Mouse (Mus musculus) thymus, adult 18-20 months (tissue): ENCODE results near the gene Stard13.

Source experiments
- DNase-seq, 2 experiments: peaks; one replicate each; pipeline ENCODE4 v3.0.0; 2022; ENCODE audit warnings: mixed read lengths in 2 of 2

Stard13 gene

DNA sequence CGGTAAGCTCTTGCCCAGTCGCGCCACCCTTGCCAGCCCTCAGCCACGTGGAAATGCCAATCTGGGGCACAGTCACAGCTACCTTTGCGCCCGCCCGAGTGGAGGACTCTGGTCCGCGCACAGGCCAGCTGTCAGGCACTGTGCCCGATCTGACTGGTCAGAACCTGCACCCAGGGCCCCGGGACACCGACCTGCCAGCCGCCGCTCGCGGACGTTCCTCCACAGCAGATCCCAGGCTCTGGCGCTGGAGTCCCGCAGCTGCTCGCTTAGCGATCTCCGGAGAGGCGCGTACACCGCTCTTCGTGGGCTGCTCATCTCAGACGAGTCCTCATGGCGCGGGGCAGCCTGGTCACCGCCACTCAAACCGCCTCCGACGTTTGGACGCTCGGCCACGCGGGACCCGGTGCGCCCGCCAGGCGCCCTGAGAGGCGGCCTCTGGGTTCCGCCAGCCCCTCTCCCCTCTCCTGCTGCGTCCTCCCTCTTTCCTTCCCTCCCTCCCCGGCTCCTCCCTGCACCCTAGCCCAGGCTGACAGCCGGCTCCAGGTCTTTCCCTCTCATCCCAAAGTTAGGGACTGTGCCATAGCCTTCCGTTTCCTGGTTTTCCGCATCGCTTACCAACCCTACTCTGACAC, at the start of gene Stard13:
Gene Stard13, minus strand, starts transcription at position 437 of the 632 bp plus-strand sequence.
- no peak for DNase-seq

DNA sequence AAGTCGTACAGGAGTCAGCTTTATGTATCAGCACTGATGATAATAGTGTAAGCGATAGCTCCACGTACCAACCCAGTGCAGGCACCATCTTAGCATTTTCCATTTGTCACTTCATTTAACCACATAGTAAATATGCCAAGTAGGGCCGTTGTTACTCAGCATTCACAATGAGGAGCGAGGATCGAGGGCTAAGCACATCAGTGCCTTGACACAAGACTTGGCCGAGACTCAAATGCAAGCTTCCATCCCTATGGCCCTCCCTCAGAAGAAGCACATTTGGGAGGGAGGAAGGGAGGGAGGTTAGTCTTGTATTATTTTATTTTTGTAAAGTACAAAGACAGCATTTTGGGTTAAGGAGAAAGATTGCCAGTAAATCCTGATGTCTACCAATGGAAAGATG, 45.9 kb upstream of the Stard13 start:
- no peak for DNase-seq

DNA sequence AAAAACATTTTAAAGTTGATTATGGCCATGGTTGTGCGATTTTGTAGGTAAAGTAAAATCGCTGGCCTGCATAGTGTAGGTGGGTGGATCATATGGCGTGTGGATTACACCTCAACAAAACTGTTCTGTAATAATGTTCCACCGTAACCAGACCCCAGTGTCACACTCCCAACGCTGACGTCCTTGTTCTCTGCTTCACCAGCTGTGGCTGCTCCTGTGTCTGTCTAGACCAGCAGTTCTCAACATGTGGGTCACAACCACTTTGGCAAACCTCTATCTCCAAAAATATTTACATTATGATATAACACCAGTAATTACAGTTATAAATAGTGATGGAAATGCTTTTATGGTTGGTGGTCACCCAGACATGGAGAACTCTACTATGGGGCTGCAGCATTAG, 44.3 kb upstream of the Stard13 start:
- no peak for DNase-seq

DNA sequence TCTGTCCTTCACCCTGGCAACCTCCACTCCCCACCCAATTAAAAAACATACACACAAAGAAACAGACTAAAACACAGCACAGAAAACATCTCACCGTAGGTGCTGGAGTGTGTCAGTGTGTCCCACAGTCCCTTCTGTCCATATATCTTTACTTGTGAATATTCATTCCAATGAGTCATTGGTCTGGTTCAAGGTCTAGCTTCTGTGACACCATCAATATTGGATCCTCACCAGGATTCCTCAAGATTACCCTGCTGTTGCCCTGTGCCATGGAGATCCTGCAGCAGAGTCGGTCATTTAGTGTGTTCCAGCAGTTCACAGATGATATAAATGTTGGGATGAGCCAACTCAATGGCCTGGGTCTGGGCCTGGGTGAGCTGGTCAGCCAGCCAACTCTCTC, 42.4 kb upstream of the Stard13 start:
- no peak for DNase-seq

DNA sequence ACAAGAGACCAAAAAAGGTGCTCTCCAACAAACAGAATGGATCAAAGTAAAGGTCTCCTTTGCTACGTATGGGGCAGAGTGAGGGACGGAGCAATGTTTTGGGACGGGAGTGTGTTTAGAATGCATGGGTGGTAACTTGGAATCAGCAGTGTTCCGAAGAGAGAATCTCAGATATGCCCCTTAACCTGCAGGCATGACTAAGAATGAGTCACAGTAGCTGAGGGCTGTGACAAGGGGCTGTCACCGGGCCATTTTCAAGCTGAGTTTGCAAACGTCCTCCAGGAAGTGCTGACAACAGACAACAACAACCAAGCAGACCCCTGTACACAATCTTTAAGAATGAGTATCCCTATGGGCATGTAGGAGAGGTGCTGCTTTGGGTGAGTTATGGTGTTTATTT, 40.6 kb upstream of the Stard13 start:
- DNase-seq, result no peak

DNA sequence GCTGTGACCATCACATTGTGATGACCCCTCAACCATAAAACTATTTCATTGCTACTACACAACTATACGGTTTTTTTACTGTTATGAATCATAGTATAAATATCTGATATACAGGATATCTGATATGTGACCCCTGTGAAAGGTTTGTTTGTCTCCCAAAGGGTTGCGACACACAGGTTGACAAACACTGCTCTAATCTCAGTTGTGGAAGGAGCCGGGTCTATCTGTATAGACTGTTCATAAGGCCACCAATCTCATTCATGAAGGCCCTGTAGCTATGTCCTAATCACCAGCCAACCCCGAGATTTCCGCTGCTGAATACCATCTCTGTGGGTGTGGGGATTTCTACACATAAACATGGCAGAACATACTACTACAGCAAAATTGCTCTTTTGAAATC, 37.2 kb upstream of the Stard13 start:
- DNase-seq, result no peak

DNA sequence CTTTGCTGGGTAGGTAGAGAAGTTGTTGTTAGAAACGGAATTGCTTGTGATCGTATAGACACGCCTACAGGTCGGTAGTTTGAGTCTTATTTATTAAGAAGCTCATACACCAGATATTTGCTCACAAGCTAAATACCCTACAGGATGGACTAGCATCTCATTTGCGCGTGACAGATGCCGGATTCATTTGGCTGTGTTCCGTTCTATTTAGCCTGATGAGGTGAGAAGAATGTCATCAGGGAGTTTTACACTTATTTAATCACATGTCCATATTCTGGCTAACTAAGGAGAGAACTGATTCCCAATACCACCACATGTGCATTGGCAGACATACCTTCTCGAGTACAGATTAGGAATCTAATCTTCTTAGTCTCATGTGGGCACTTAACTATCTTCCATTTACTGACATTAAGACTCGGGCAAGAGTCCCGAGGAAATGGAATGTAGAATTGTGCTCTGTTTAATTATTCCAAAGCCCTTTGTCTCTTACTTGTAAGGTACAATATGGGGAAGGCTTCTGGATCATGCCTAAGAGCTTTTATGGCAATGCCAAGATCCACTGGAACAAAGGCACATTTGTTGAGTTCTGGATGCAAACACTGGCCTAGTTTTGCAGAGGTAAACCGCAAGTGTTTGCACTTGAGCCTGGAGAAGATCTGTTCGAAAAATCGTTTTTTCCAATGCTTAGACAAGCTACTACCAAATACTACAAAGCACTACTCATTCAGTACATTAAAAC, 33.4 kb upstream of the Stard13 start:
- no peak for DNase-seq

DNA sequence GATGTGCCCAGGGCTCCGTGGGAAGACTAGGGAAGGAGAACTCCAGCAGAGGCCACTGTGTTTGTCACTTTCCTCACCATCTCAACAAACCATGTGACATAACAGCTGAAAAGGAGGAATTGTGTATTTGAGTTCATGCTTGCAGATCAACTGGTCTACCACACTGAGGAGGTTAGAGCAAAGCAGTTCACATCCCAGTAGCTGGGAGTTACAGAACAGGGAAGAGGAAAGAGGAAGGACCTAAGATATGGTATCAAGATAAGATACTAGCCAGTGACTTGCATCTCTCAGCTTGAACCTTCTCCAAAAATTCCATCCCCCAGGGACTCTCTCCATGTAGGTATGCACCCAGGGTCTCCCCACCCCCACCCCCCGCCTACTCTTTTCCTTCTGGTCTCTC, 27.9 kb upstream of the Stard13 start:
- no peak for DNase-seq

DNA sequence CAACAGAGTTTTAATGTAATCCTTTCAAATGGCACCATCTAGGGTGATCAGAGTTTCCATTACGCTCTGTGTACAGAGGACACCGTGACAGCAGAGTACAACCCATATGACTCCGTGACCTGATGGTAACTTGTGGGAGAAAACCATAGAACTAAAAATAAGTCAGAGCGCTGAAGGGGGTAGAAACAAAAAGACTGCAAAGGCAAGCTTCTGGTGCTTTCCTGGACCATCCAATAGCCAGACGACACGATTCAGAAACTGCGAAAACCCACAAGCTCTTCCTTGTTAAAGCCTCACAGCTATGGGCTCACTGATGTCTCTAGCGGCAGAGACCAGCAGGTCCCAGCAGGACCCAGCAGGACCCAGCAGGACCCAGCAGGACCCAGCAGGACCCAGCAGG, 18.6 kb upstream of the Stard13 start:
- no peak for DNase-seq

DNA sequence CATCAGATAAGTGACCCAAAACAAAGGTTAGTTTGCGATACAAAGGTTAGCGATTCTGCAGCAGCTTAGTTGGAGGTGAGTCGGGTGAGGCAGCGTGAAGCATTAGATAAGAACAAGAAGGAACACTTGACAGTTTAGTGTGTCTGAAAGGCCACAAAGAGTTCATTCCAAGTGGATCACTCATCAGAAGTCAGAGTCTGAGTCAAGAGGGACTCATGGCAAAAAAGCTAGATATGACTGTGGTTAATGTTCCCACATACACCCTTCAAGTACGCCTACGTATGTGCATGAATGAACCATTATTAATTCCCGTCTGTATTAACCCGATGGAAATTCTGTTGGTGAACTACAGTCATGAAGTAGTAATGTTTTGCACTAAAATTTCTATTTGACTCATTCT, 18.0 kb upstream of the Stard13 start:
- DNase-seq, result no peak

DNA sequence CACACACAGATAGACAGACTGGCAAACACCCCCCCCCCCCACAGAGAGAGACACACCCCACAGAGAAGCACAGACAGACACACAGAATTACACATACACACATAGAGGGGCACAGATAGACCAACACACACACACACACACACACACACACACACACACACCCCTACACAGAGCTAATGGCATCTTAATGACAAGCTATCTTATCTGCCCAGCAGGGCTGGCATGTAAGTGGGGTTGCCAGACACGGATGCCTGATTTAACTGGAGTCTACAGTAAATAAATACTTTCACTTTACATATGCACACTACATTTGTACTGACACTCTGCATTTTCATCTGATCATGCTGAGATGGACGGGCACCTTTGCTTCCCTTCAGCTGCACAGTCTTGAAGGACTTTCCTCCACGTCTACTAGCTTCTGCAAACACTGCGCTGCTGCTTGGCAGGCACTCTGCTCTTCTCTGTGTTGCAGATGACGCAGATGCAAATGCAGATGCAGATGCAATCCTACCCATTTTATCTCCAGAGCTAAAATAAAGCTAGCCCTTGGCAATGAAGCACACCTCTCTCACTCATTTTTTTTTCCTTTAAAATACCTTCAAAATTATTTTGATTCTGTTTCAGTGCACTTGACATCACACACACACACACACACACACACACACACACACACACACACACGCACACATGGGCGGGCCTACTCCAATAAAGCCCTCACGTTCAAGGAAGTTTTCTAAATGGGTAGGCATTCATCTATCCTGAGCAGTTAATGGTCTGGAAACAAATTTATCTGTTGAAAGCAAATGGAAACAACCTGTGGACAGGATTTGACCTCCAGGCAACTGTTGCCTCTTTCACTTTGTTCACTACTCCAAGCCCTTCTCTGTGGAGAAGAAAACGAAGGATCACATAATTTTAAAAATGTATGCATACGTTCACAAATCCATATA, 15.3 kb upstream of the Stard13 start:
- no peak for DNase-seq

DNA sequence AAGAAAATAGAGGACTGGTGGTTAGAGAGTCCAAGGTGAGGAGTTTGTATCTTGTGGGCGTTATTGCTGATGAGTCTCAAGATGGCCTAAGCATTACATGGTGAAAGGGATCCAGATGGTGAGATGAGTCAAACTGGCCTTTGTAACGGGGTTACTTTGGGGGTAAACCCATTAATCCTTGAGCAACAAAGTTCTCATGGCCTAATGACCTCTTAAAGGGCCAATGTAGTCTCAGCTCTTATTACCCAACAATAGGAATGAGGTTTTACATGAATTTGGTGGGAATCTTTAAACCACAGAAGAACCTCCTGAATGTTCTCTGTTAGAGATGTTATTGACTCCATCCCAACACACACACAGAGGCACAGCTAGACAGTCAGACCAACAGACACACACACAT, 14.4 kb upstream of the Stard13 start:
- no peak for DNase-seq

DNA sequence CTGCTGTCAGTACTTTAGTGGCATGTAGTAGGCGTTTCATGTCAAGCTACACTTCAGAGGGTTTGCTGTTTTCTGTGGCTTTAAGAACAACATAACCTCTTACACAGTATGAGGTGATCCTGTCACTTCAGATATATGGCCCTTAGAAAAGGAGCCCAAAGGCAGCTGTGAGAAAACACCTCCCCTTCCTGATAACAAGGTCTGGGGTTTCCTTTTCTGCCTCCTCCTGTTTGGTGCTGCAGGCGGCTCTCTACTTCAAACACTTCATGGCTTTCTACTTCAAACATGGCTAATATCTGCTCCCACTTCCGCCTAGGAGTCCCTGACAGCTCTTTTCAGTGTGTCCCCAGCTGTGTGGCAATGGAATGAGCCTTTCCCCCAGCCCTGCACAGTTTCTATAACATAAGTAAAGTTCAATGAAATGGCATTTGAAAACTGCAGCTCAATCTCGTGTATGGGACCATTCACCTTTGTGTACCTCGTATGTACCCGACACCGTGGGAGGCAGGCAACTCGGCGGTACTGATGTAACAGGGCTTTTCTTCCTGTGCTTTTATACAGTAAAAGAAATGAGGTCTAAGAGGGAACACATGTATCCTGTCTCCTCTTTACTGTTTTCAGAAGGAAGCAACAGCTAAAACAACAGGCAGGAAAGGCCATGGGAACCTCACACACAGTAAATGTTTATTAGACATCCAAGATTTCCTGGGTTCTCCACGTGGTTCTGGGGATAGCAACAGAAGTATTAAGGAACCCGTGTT, 13.7 kb upstream of the Stard13 start:
- DNase-seq, result peak in 1 of 2 experiments; percentile 23

DNA sequence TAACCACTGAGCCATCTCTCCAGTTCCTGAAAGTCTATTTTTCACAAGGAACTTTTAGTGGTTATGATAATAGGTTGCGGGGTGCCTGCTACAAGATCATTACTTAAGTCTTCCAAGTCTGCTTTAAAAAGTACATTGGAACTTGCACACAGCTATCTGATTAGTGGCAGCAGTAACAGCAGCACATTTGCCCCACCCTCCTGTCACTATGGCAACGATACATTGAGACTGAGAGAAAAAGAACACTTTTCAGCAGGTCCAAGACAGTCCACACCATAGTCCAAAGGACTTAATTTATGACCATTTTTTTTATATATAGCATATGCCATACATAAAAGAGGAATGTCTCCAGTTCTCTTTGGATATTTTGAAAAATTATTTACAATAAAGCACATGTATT, 12.7 kb upstream of the Stard13 start:
- DNase-seq, result no peak

DNA sequence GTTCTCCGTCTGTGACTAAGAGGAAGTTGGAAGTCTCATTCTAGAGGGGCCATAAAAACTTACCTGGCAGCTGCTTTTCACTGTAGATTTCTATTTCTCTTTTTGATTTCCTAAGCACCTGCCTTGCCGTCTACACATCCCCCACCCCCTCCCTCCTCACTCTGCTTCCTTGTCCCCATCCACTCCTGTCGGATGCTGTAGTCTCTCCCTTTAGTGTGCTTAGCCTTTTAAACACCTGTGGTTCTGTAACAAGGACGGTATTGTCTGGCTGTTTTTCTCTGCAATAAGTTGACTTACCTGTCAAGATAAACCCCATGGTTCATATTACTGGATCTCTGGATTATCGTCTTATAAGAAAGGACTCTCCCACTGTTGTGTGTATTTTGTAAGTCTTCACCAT, 11.9 kb upstream of the Stard13 start:
- DNase-seq, result no peak

DNA sequence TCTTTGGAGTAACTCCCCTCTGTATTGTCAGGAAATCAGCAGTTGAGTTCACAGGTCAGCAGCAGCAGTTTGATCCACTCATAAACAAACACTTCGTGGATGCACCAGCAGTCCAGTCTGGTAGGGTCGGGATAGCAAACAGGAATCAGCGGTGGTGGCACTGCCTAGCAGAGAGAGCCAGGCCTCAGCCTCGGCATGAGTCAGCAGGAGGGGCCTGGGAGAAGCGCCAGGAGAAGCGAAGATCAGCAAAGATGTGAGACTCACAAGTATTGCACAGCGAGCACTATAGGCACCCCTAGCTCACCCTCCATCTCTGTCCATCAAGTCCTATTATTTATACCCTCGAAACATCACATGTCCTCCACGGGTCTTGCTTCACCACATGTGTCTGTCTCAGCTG, 5.1 kb upstream of the Stard13 start:
- DNase-seq, result no peak

DNA sequence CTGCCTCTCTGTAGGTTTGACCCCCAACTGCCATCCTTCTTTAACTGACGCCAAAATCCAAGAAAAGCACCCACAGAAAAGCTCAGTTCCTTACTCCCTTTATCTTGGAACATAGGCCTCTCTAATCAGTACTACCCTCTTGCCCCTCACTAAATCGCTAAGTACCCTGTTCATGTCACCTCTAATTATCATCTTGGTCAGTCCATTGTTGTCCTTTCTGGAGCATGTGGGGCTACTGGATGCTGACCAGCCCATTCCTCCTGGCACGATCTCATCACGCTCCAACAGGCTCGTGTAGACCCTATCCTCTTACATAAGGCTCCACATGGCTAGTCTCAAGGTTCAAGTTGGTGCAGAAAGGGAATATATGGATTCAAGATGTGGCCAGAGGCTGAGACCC, 2.8 kb upstream of the Stard13 start:
- DNase-seq, result no peak

DNA sequence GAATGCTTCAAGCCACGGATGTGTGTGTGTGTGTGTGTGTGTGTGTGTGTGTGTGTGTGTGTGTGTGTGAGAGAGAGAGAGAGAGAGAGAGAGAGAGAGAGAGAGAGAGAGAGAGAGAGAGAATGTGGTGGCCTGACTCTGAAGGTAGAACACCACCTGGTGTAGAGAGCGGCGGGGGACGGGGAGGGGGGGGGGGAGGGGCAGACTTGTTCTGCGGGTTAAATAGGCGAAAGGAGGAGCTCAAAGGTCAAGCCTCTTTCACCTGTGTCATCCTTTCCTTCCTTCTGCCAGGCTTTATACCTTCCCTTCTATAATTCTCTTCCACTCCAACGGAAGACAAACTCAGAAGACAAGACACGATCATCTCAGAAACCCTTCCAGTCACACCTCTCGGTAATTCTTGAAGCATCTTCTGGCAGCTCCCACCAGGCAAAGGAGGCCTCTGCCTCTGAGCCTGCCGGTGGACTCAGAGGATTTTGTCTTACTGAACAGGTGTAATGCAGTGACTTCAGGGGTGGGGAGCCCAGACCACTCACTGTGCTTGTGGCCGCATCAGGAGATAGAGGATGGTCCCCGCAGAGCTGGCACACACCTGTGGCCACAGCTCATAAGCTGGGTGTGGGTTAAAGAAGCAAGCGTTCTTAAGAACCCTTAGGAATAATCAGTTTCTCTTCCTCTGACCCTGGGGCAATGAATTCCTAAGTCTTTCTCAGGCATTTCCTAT, 898 bp downstream of the Stard13 start:
- no peak for DNase-seq

DNA sequence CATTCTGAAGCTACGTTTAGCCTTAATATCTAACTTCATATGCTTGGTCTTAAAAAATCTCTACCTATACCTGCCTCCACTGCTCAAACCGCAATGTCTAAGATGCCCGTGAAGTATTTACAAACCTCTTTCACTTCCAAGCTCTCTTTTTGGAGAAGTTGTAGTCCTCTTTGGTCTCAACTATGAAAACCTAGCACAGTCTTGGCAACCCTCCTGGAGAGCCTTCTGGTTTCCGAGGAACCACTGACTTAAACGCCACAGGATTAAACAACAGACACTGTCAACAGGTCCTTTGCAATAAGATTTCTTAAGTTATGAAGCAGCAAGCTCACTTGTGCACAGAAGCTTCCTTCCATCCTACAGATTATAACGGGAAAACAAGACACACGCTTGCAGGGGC, 1.8 kb downstream of the Stard13 start:
- no peak for DNase-seq

DNA sequence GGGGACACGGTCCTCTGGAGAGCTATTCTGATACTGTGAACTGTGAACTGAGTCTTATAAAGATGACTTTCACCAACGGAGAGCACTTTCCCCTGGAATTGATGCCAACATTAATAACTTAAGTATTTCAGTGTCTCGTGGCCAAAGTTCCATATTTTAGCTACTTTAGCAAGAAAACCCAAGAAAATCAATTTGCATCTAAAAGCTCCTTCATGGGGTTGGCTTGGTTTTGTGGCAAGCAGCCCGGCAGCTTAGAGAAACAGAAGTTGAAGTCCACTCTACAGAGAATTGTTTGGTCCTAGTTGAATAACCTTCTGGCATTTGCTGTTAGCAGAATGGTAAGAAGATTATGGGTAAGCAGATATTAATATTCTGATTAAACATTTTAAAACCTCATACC, 2.2 kb downstream of the Stard13 start:
- DNase-seq, result no peak

DNA sequence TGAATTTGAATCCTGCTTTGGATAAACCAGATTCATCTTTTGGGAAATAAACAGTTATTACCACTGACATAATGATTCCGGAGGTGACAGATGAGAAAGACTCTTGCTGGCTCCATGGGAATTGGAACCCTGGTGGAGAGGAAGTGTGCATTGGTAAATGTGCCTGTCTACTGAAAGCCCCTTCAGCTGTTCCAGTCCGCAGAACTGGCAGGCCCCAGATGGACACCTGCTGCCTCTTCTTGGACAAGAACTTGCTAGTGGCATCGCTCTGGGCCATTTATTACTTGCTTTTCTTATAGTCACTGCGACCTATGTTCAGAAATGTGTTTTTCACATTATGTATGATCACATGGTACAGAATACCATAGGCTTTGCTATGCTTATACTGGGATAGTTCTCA, 3.2 kb downstream of the Stard13 start:
- no peak for DNase-seq

DNA sequence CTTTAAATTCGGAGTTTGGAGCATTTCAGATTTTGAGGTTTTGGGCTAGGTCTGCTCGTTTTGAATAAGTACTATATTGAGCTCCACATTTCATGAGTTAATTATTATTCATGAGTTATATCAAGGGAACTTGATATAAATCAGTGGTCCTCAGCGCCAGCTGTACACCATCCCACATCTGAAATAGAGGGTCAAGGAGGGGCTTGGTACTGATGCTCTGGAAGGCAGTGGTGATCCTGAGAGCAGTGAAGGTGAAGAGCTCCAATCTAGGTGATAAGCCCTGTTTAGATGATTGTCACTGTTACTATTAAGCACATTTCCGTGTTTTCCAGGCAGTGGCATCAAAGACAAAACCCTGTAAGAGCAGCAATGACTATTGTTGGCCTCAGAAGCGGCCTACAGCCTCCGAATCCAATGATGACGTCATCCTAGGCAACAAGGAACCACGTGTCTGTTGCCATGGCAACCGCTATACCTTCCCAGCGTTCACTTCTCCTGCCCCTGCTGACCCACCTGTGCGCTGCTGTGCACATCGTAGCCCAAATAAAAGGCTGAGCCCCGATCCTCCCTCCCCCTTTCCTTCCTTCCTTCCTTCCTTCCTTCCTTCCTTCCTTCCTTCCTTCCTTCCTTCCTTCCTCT, 5.2 kb downstream of the Stard13 start:
- DNase-seq, result no peak
